Mouse (Mus musculus): ENCODE data around the gene Ccdc63. TPM values are rescaled to one million over a fixed set of nuclear protein-coding genes. Genes with fewer than 3 reads are reported as not detected.

Ccdc63 gene
- polyA plus RNA-seq, 1 experiment from 2014 or later, result not detected

DNA sequence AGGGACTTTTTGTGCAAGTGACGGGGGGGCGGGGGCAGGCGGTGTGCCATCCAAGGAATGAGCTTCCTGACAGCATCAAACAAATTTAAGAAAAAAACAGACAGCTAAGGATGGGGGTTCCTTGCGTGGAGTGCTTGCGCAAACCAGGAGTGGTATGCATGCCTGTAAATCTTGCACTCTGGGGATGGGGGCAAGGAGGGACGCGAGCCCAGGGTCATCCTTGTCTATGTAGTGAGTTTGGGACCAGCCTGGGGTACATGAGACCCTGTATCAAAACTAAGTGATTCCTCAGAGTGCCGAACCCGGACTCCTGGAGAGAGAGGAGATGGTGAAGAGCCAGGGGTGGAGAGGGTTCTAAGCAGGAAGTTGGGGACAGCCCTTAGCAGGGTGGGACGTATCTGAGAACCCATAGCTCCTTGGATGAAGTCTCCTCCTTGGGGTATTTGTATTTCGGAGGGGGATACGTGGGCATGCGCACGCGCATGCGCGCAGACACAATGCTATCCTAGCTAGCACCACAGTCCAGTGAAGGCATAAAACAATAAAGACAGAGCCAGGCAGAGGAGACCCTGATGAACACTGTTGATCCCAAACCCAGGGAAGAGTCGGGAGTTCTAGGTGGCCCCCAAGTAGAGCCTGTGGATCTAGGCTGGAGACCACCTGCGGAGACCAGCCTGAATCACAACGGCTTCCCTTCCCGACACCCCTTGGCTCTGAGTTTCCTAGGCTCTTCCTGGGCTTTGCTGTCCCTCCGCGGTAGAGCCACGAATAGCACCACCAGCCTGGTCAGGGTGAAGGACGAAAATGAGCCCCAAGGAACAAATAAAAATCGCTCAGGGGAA, 29.3 kb downstream of the Ccdc63 start:
- no peak overlapping the region for H3K27ac ChIP-seq (replicated peaks)
- no peak for DNase-seq (ENCODE audit: low spot score)
- WGBS, result 71% methylated on average over 26 of the region's 26 CpGs

GRCm38 (mm10) chr5:122110625-122111024, 30.0 kb downstream of the Ccdc63 start:
- no peak overlapping the region for H3K27ac ChIP-seq (replicated peaks)
- peaks cover 4% of the 10 kb centered on the region; the same call in 1 of the 2 replicates for H3K27me3 ChIP-seq (replicated peaks; ENCODE audit: low read depth, poor library complexity, severe bottlenecking)
- DNase-seq (ENCODE audit: low spot score), result no peak
- H3K4me3 ChIP-seq, result no peak overlapping the region
- H3K9me3 ChIP-seq, result no peaks in the 10 kb centered on the region
- peaks cover 9% of the 10 kb centered on the region for H3K4me1 ChIP-seq
- WGBS, result 91% methylated on average over 13 of the region's 13 CpGs
- H3K36me3 ChIP-seq (replicated peaks), result no peaks in the 10 kb centered on the region

More for the DNA sequence above, 29.3 kb downstream of the Ccdc63 start:
- H3K4me1 ChIP-seq, result peaks cover 9% of the 10 kb centered on the region
- no peak overlapping the region; the same call in 1 of the 2 replicates for H3K4me3 ChIP-seq
- H3K36me3 ChIP-seq (replicated peaks), result no peaks in the 10 kb centered on the region
- H3K27me3 ChIP-seq (replicated peaks; ENCODE audit: low read depth, poor library complexity, severe bottlenecking), result peaks cover 4% of the 10 kb centered on the region; the same call in 1 of the 2 replicates
- 0 out of 2 replicates have a peak, but pooled peaks cover 3% of the 10 kb centered on the region for H3K9me3 ChIP-seq

- peaks cover 9% of the 10 kb centered on the region for H3K4me1 ChIP-seq
- no peak overlapping the region for H3K4me3 ChIP-seq
- 52% methylated on average over 16 of the region's 16 CpGs for WGBS
- no peak for DNase-seq (ENCODE audit: low spot score)
- no peak overlapping the region; the same call in 1 of the 2 replicates for H3K27ac ChIP-seq (replicated peaks)
- H3K9me3 ChIP-seq, result no peaks in the 10 kb centered on the region
- no peaks in the 10 kb centered on the region for H3K36me3 ChIP-seq (replicated peaks)
- peaks cover 4% of the 10 kb centered on the region; the same call in 1 of the 2 replicates for H3K27me3 ChIP-seq (replicated peaks; ENCODE audit: low read depth, poor library complexity, severe bottlenecking)
Measured at GRCm38 (mm10) chr5:122109325-122110060, 31.1 kb downstream of the Ccdc63 start.

DNA sequence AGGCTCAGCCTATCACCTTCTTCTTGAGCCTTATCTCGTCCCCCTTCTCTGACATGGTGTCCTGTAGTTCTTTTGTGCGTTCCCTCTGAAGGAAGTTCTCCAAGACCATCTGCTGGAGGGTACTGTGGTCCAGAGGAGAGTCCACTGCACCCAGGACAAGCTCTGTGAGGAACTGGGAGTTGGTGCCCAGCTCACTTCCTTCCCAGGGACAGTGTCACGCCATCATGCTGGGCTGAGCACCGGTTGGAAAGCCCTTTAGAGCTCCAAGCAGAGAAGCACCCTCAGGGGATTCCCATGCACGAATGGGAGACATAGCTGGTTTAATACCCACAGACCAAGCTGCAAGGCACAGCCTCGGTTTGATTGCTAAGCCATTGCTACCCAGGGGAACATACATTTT, 32.5 kb downstream of the Ccdc63 start:
- Histone ChIP-seq H3K4me1 (peaks cover 10% of the 10 kb centered on the region), H3K27me3 (replicated peaks; ENCODE audit: low read depth, poor library complexity, severe bottlenecking) (peaks cover 4% of the 10 kb centered on the region; the same call in 1 of the 2 replicates), H3K4me3 (no peak overlapping the region), H3K36me3 (replicated peaks) (no peaks in the 10 kb centered on the region), H3K9me3 (no peaks in the 10 kb centered on the region), H3K27ac (replicated peaks) (no peak overlapping the region)
- no peak for DNase-seq (ENCODE audit: low spot score)
- WGBS, result 66% methylated on average over 6 of the region's 6 CpGs

GRCm38 (mm10) chr5:122106212-122106611, 34.4 kb downstream of the Ccdc63 start:
- 74% methylated on average over 6 of the region's 6 CpGs for WGBS
- peaks cover 12% of the 10 kb centered on the region for H3K4me1 ChIP-seq
- H3K27ac ChIP-seq (replicated peaks), result no peak overlapping the region
- no peaks in the 10 kb centered on the region for H3K36me3 ChIP-seq (replicated peaks)
- no peak for DNase-seq (ENCODE audit: low spot score)
- no peaks in the 10 kb centered on the region for H3K9me3 ChIP-seq
- H3K27me3 ChIP-seq (replicated peaks; ENCODE audit: low read depth, poor library complexity, severe bottlenecking), result peaks cover 13% of the 10 kb centered on the region
- no peak overlapping the region for H3K4me3 ChIP-seq

GRCm38 (mm10) chr5:122104981-122105380, 35.6 kb downstream of the Ccdc63 start:
- no peak for DNase-seq (ENCODE audit: low spot score)
- H3K27ac ChIP-seq (replicated peaks), result no peak overlapping the region

DNA sequence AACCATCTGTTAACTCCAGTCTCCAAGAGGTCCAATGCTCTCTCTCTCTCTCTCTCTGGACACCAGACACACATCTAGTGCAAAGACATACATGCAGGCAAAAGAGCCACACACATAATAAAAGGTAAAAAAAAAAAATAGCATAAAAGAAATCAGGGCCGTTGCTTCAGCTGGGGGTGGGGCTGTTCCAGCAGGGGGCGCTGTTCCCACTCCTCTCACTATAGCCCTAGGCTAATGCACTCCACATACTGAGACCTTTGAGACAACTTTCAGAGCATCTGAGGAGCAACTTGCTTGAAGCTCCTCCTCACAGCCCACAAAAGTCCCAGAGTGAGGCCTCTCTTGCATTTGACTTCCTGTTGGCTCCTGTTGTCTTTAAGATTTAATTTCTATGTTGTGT, 36.4 kb downstream of the Ccdc63 start:
- no peak overlapping the region for H3K27ac ChIP-seq (replicated peaks)
- no peak overlapping the region for H3K4me3 ChIP-seq
- H3K36me3 ChIP-seq (replicated peaks), result no peaks in the 10 kb centered on the region
- H3K27me3 ChIP-seq (replicated peaks; ENCODE audit: low read depth, poor library complexity, severe bottlenecking), result peaks cover 27% of the 10 kb centered on the region
- 30% methylated on average over 2 of the region's 2 CpGs for WGBS
- DNase-seq (ENCODE audit: low spot score), result peak; percentile 54
- no peaks in the 10 kb centered on the region for H3K9me3 ChIP-seq
- H3K4me1 ChIP-seq, result peaks cover 14% of the 10 kb centered on the region

More at GRCm38 (mm10) chr5:122104981-122105380, 35.6 kb downstream of the Ccdc63 start:
- Histone ChIP-seq H3K27me3 (replicated peaks; ENCODE audit: low read depth, poor library complexity, severe bottlenecking) (peaks cover 26% of the 10 kb centered on the region), H3K36me3 (replicated peaks) (no peaks in the 10 kb centered on the region), H3K4me1 (peaks cover 18% of the 10 kb centered on the region), H3K4me3 (no peak overlapping the region), H3K9me3 (no peaks in the 10 kb centered on the region)
- WGBS, result 92% methylated on average over 9 of the region's 9 CpGs

DNA sequence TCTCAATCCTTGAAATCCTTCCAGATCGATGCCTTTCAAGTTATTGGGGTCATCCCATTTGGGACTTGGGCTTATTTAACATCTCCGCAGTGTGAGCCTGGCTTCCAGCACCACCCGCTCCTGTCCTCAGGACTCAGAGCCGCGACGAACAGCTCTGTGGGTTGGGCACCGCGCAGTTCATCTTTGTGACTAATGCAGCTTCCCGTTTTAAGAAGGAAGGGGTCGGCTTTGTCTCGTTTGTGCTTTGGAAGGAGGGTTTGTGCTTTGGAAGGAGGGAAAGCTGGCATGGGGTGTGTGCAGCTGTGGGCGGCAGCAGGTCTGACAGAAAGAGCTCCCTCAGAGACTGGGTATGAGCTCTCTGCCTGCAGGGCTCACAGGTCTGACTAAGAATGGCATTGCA, 37.5 kb downstream of the Ccdc63 start:
- Histone ChIP-seq H3K27ac (replicated peaks) (no peak overlapping the region), H3K4me1 (peaks cover 9% of the 10 kb centered on the region), H3K9me3 (no peaks in the 10 kb centered on the region), H3K36me3 (replicated peaks) (no peaks in the 10 kb centered on the region), H3K27me3 (replicated peaks; ENCODE audit: low read depth, poor library complexity, severe bottlenecking) (peaks cover 27% of the 10 kb centered on the region), H3K4me3 (no peak overlapping the region)
- DNase-seq (ENCODE audit: low spot score), result no peak
- WGBS, result 61% methylated on average over 12 of the region's 12 CpGs

GRCm38 (mm10) chr5:122102476-122103050, 38.1 kb downstream of the Ccdc63 start:
- Histone ChIP-seq H3K9me3 (no peaks in the 10 kb centered on the region), H3K27me3 (replicated peaks; ENCODE audit: low read depth, poor library complexity, severe bottlenecking) (peaks cover 27% of the 10 kb centered on the region), H3K4me3 (no peak overlapping the region), H3K4me1 (peaks cover 9% of the 10 kb centered on the region), H3K27ac (replicated peaks) (no peak overlapping the region), H3K36me3 (replicated peaks) (no peaks in the 10 kb centered on the region)
- DNase-seq (ENCODE audit: low spot score), result no peak
- WGBS, result 64% methylated on average over 7 of the region's 7 CpGs

DNA sequence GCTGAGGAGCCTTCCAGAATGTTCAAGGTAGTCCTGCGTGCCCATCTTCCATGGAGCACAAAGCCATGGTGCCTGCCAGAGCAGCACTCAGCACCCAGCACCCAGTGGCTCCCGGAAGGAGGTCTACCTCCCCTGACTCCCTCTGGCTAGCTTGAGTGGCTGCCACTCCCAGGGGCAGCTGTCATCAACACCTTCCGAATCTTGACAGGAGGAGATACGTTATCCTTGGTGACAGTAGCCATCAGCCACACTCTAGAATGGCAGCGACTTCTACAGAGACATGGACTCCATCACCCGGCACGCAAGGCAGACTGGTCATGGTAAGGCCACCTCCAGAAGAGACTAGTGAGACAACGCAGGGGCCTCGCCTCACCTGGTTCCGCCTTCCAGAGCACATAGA, 46.2 kb downstream of the Ccdc63 start:
- no peaks in the 10 kb centered on the region for H3K36me3 ChIP-seq (replicated peaks)
- WGBS, result 90% methylated on average over 10 of the region's 10 CpGs
- no peak overlapping the region for H3K4me3 ChIP-seq
- peaks cover 5% of the 10 kb centered on the region; the same call in 1 of the 2 replicates for H3K4me1 ChIP-seq
- H3K27me3 ChIP-seq (replicated peaks; ENCODE audit: low read depth, poor library complexity, severe bottlenecking), result no peaks in the 10 kb centered on the region
- DNase-seq (ENCODE audit: low spot score), result no peak
- H3K9me3 ChIP-seq, result no peaks in the 10 kb centered on the region
- H3K27ac ChIP-seq (replicated peaks), result no peak overlapping the region

- Histone ChIP-seq H3K9me3 (no peaks in the 10 kb centered on the region), H3K4me3 (no peak overlapping the region), H3K4me1 (peaks cover 5% of the 10 kb centered on the region; the same call in 1 of the 2 replicates), H3K27ac (replicated peaks) (no peak overlapping the region), H3K27me3 (replicated peaks; ENCODE audit: low read depth, poor library complexity, severe bottlenecking) (no peaks in the 10 kb centered on the region), H3K36me3 (replicated peaks) (no peaks in the 10 kb centered on the region)
- 88% methylated on average over 14 of the region's 14 CpGs for WGBS
- no peak for DNase-seq (ENCODE audit: low spot score)
Measured at GRCm38 (mm10) chr5:122093734-122094133, 46.9 kb downstream of the Ccdc63 start.

DNA sequence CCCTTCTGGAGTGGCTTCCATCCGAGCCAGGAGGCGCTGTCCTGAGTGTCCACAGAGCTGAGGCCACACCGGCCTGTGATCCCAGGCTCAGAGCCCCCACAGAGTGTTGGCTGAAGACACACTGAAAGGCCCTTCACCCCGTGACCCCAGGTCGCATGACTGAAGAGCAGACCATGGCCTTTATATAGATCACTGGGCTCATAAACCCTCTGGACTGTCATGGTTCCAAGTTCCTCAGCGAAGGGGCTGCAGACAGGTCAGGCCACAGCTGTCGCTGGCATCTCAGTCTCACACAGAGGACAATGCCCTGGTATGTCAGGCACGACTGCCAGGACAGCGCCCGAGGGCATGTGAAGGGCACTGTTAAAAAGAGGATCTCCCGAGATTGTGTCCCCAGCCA, 47.8 kb downstream of the Ccdc63 start:
- Histone ChIP-seq H3K36me3 (replicated peaks) (no peaks in the 10 kb centered on the region), H3K27ac (replicated peaks) (no peak overlapping the region), H3K27me3 (replicated peaks; ENCODE audit: low read depth, poor library complexity, severe bottlenecking) (no peaks in the 10 kb centered on the region), H3K4me1 (peaks cover 5% of the 10 kb centered on the region; the same call in 1 of the 2 replicates), H3K4me3 (no peak overlapping the region), H3K9me3 (no peaks in the 10 kb centered on the region)
- 50% methylated on average over 11 of the region's 11 CpGs for WGBS
- no peak for DNase-seq (ENCODE audit: low spot score)
